Mouse (Mus musculus) ES-E14 (cell line): ENCODE measurements around the gene Il20. TPM values are rescaled to one million over a fixed set of nuclear protein-coding genes. Genes with fewer than 3 reads are reported as not detected.

Source experiments
- DNase-seq: peaks from one replicate; pipeline ENCODE4 v3.0.0-alpha.2; 2013; ENCODE audit warnings: low read depth, low spot score
- H3K27ac ChIP-seq: 2 replicates; pipeline ENCODE4 v1.5.1; 2012; ENCODE audit warnings: low read depth, mild to moderate bottlenecking, low read length, moderate library complexity, mixed read lengths; ENCODE audit not compliant: poor library complexity, insufficient read depth, severe bottlenecking
- H3K36me3 ChIP-seq: 2 replicates; pipeline ENCODE4 v1.6.1; 2012; ENCODE audit warnings: mild to moderate bottlenecking, low read length, moderate library complexity, mixed read lengths; ENCODE audit not compliant: control insufficient read depth, poor library complexity, insufficient read depth, severe bottlenecking
- H3K4me1 ChIP-seq, 2 experiments: fragments of 150-350 bp in 1 of 2; sonication (generic) in 1 of 2; 2 replicates each; pipeline ENCODE4 v1.6.1; 2012; ENCODE audit warnings: low read length in 2 of 2, mild to moderate bottlenecking in 1 of 2, mixed read lengths in 1 of 2; ENCODE audit not compliant: control insufficient read depth in 2 of 2, insufficient read depth in 2 of 2, poor library complexity in 1 of 2
- H3K4me3 ChIP-seq, 2 experiments: fragments of 150-350 bp in 1 of 2; sonication (generic) in 1 of 2; 2 replicates each; pipeline ENCODE4 v1.5.1; 2012; ENCODE audit warnings: low read length in 2 of 2, low read depth in 1 of 2, mild to moderate bottlenecking in 1 of 2, mixed read lengths in 1 of 2; ENCODE audit not compliant: insufficient read depth in 1 of 2, poor library complexity in 1 of 2, severe bottlenecking in 1 of 2
- H3K9ac ChIP-seq: 2 replicates; pipeline ENCODE4 v1.6.1; 2012; ENCODE audit warnings: low read depth, mild to moderate bottlenecking, low read length, mixed read lengths; ENCODE audit not compliant: poor library complexity, insufficient read depth, severe bottlenecking
- H3K9me3 ChIP-seq: fragments of 150-350 bp; sonication (generic); 2 replicates; pipeline ENCODE4 v1.6.1; 2012; ENCODE audit warnings: low read depth, mild to moderate bottlenecking, low read length; ENCODE audit not compliant: control insufficient read depth, insufficient read depth
- CHD2 ChIP-seq: IDR thresholded peaks from 2 replicates; pipeline ENCODE4 v1.6.1; 2014; ENCODE audit warnings: mild to moderate bottlenecking, low read depth, low read length, inconsistent platforms
- HCFC1 ChIP-seq: IDR thresholded peaks from 2 replicates; pipeline ENCODE4 v1.6.1; 2012; ENCODE audit warnings: low read length, inconsistent platforms, borderline replicate concordance; ENCODE audit not compliant: insufficient read depth
- MAFK ChIP-seq: IDR thresholded peaks from 2 replicates; pipeline ENCODE4 v1.6.1; 2014; ENCODE audit warnings: mild to moderate bottlenecking, low read depth, low read length, inconsistent platforms; ENCODE audit not compliant: insufficient read depth
- ZC3H11A ChIP-seq: IDR thresholded peaks from 2 replicates; pipeline ENCODE4 v1.6.1; 2012; ENCODE audit warnings: low read depth, mild to moderate bottlenecking, inconsistent platforms, low read length, borderline replicate concordance
- ZNF384 ChIP-seq: IDR thresholded peaks from 2 replicates; pipeline ENCODE4 v1.6.1; 2012; ENCODE audit warnings: low read depth, low read length, inconsistent platforms
- in situ Hi-C, 2 experiments: fragments of 600-800 bp; cut with MboI; formaldehyde crosslinking; loops; one replicate each; pipeline ENCODE4 v1.15.1; 2025; ENCODE audit warnings: low sequenced_read_pairs in 2 of 2, inconsistent platforms in 1 of 2; ENCODE audit not compliant: unreplicated experiment in 2 of 2
- total RNA-seq: library from RNA; depleted of rRNA; stranded (reverse); fragments of 300-350 nt; gene quantifications from 2 replicates; pipeline ENCODE4 v1.2.3, GENCODE M21; 2012

Gene Il20
- total RNA-seq, 1 experiment: not detected

GRCm38 (mm10) chr1:130876931-130877509 lies 34.2 kb downstream of the Il20 start:
- Histone ChIP-seq H3K4me1 (no peaks in the 10 kb centered on the region), H3K9ac (no peak overlapping the region), H3K27ac (no peak overlapping the region), H3K9me3 (no peaks in the 10 kb centered on the region), H3K36me3 (no peaks in the 10 kb centered on the region), H3K4me3 (no peak overlapping the region)
- in situ Hi-C loops: loop anchor here (10.0 to 25.0 kb wide), 3 partner anchors 178 to 385 kb away; no protein-coding TSS in a partner anchor
- TF ChIP-seq ZNF384: no peak
- no peak for TF ChIP-seq MAFK
- TF ChIP-seq ZC3H11A: no peak; the same call in 1 of the 2 replicates
- no peak for TF ChIP-seq CHD2
- no peak for TF ChIP-seq HCFC1
- peak; percentile 54 for DNase-seq

- no peak overlapping the region for H3K27ac ChIP-seq
- TF ChIP-seq HCFC1 (no peak), ZC3H11A (no peak), CHD2 (no peak), ZNF384 (no peak), MAFK (no peak)
- in situ Hi-C loops: loop anchor here (10.0 to 25.0 kb wide), 3 partner anchors 179 to 386 kb away; no protein-coding TSS in a partner anchor
Observed at GRCm38 (mm10) chr1:130875910-130876309, 35.3 kb downstream of the Il20 start.

GRCm38 (mm10) chr1:130875139-130875538 lies 36.1 kb downstream of the Il20 start:
- peak; percentile 33 for DNase-seq
- H3K27ac ChIP-seq: no peak overlapping the region
- H3K4me1 ChIP-seq: no peaks in the 10 kb centered on the region
- in situ Hi-C loops: loop anchor here (10.0 to 25.0 kb wide), 3 partner anchors 180 to 387 kb away; no protein-coding TSS in a partner anchor
- H3K4me3 ChIP-seq: no peak overlapping the region
- H3K36me3 ChIP-seq: no peaks in the 10 kb centered on the region
- H3K9me3 ChIP-seq: no peaks in the 10 kb centered on the region
- no peak overlapping the region for H3K9ac ChIP-seq
- TF ChIP-seq CHD2 (no peak), ZC3H11A (no peak), MAFK (no peak)

More at GRCm38 (mm10) chr1:130875910-130876309, 35.3 kb downstream of the Il20 start:
- H3K9ac ChIP-seq: no peak overlapping the region
- H3K9me3 ChIP-seq: no peaks in the 10 kb centered on the region
- no peaks in the 10 kb centered on the region for H3K4me1 ChIP-seq
- no peak overlapping the region for H3K4me3 ChIP-seq
- DNase-seq: no peak
- H3K36me3 ChIP-seq: no peaks in the 10 kb centered on the region

GRCm38 (mm10) chr1:130872912-130873311 lies 38.3 kb downstream of the Il20 start:
- Histone ChIP-seq H3K9me3 (no peaks in the 10 kb centered on the region), H3K9ac (no peak overlapping the region), H3K36me3 (no peaks in the 10 kb centered on the region), H3K4me1 (no peaks in the 10 kb centered on the region), H3K27ac (no peak overlapping the region), H3K4me3 (no peak overlapping the region)
- TF ChIP-seq HCFC1: no peak
- no peak for TF ChIP-seq CHD2
- no peak for TF ChIP-seq ZC3H11A
- TF ChIP-seq MAFK: no peak
- no peak for TF ChIP-seq ZNF384
- in situ Hi-C loops: loop anchor here in 1 of 2 experiments (10.0 kb wide), 1 partner anchor 182 kb away; no protein-coding TSS in a partner anchor
- no peak for DNase-seq
